Mouse (Mus musculus) limb, embryonic 14.5 days (tissue): ENCODE data around the gene Tapbpl. TPM values are rescaled to one million over a fixed set of nuclear protein-coding genes. Genes with fewer than 3 reads are reported as not detected.

Experiments used
- ATAC-seq: fragments of 200-750 bp; cut with Nextera tagmentation; 2 replicates; pipeline ENCODE4 v1.8.0; 2017; ENCODE audit warnings: low read depth, moderate number of reproducible peaks, moderate TSS enrichment; ENCODE audit not compliant: low FRiP score
- DNase-seq: peaks from one replicate; pipeline ENCODE4 v3.0.0-alpha.2; 2015; ENCODE audit warnings: low spot score
- H3K27ac ChIP-seq: fragments of 300-500 bp; sonication (generic); replicated peaks from 2 replicates; pipeline ENCODE4 v1.5.1; 2014; ENCODE audit warnings: low read depth, mild to moderate bottlenecking, low read length, moderate library complexity, mixed read lengths
- H3K27me3 ChIP-seq: fragments of 300-500 bp; sonication (generic); 2 replicates; pipeline ENCODE4 v1.6.1; 2014; ENCODE audit warnings: low read length, mixed read lengths; ENCODE audit not compliant: control insufficient read depth, insufficient read depth
- H3K36me3 ChIP-seq: fragments of 300-500 bp; sonication (generic); 2 replicates; pipeline ENCODE4 v1.6.1; 2014; ENCODE audit warnings: mild to moderate bottlenecking, low read length, moderate library complexity, mixed read lengths; ENCODE audit not compliant: control insufficient read depth, insufficient read depth
- H3K4me1 ChIP-seq: fragments of 300-500 bp; sonication (generic); 2 replicates; pipeline ENCODE4 v1.6.1; 2014; ENCODE audit warnings: antibody characterized with exemption, low read length, mixed read lengths; ENCODE audit not compliant: control insufficient read depth, insufficient read depth
- H3K4me2 ChIP-seq: fragments of 300-500 bp; sonication (generic); replicated peaks from 2 replicates; pipeline ENCODE4 v1.6.1; 2014; ENCODE audit warnings: low read depth, mild to moderate bottlenecking, low read length, moderate library complexity; ENCODE audit not compliant: severe bottlenecking
- H3K4me3 ChIP-seq: fragments of 300-500 bp; sonication (generic); replicated peaks from 2 replicates; pipeline ENCODE4 v1.5.1; 2014; ENCODE audit warnings: low read length
- H3K9ac ChIP-seq: fragments of 300-500 bp; sonication (generic); 2 replicates; pipeline ENCODE4 v1.6.1; 2014; ENCODE audit warnings: mild to moderate bottlenecking, low read depth, low read length, moderate library complexity; ENCODE audit not compliant: severe bottlenecking
- H3K9me3 ChIP-seq: fragments of 300-500 bp; sonication (generic); 2 replicates; pipeline ENCODE4 v1.6.1; 2016; ENCODE audit warnings: low read length; ENCODE audit not compliant: control insufficient read depth
- POLR2A ChIP-seq: fragments of 200-500 bp; IDR thresholded peaks from 2 replicates; pipeline ENCODE4 v1.8.0; 2012; ENCODE audit warnings: inconsistent platforms, mild to moderate bottlenecking, moderate library complexity, borderline replicate concordance; ENCODE audit not compliant: insufficient read depth, insufficient read length; ENCODE audit errors: extremely low read depth
- WGBS: fragments of 180-500 bp; shearing (Covaris S2); extraction: QIAGEN DNeasy Blood & Tissue Kit; methylation state at CpG from one replicate; pipeline ENCODE4 v1.1.7; 2014; 5-methylcytosine and 5-hydroxymethylcytosine counted together
- polyA plus RNA-seq, 2 experiments: library from polyadenylated mRNA; depleted of rRNA in 1 of 2; stranded (reverse) in 1 of 2; unstranded in 1 of 2; fragments of >200 nt; fragmentation: Nextera tagmentation in 1 of 2; extraction: Ambion mirVana in 1 of 2; gene quantifications; 2 replicates each; pipeline versions ENCODE4 v1.2.1 to v1.2.3; 2012 to 2014

Tapbpl gene
- polyA plus RNA-seq, 2 experiments: 2.8 to 3.4 TPM

DNA sequence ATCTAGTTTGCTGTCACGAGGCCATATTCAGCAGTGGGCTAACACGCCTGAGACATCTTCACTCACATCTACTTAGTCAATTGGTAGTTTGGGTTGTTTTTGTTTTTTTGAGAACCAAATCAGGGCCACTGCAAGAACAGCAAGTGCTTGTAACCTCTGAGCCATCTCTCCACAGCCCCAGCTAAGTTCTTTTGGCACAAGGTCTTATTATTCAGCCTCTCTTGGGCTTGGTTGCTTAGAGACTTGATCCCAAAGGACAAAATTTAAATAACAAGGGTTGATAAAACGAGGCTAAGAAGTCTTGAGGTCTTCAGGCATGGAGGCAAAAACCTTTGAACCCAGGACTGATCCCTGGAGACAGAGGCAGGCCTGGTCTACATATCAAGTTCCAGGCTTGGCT, 35.4 kb downstream of the Tapbpl start:
- Histone ChIP-seq H3K4me2 (no peak overlapping the region), H3K36me3 (peaks cover 27% of the 10 kb centered on the region), H3K4me1 (peaks cover 8% of the 10 kb centered on the region), H3K9ac (no peak overlapping the region), H3K27ac (no peak overlapping the region), H3K9me3 (no peaks in the 10 kb centered on the region), H3K27me3 (no peaks in the 10 kb centered on the region), H3K4me3 (no peak overlapping the region)
- DNase-seq (no peak), ATAC-seq (no peak)
- 58% methylated on average over 3 of the region's 3 CpGs for WGBS
- no peak for TF ChIP-seq POLR2A

DNA sequence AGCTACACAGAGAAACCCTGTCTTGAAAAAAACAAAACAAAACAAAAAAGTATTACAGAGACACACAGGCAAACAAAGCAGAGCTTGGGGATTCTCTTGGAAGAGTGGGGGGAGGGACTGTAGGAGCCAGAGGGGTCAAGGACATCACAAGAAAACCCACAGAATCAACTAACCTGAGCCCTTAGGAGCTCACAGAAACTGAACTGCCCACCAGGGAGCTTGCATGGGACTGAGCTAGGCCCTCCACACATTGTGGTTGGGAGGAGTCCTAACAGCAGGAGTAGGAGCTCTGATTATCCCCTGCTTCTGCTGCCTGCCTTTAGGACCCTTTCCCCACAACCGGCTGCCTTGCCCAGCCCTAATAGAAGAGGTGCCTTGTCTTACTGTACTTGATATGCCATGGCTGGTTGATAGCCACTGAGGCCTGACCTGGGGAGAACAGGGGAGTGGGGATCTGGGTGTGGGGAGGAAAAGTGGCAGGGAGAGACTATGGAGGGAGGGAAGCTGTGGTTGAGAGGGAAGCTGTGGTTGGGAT, 36.1 kb downstream of the Tapbpl start:
- peaks cover 8% of the 10 kb centered on the region for H3K4me1 ChIP-seq
- no peaks in the 10 kb centered on the region for H3K9me3 ChIP-seq
- ATAC-seq (no peak), DNase-seq (no peak)
- no peak overlapping the region for H3K27ac ChIP-seq
- H3K9ac ChIP-seq: no peak overlapping the region
- peaks cover 27% of the 10 kb centered on the region for H3K36me3 ChIP-seq
- H3K4me2 ChIP-seq: no peak overlapping the region
- no peak overlapping the region for H3K4me3 ChIP-seq
- TF ChIP-seq POLR2A: no peak
- WGBS: 39% methylated on average over 1 of the region's 1 CpGs
- no peaks in the 10 kb centered on the region for H3K27me3 ChIP-seq

DNA sequence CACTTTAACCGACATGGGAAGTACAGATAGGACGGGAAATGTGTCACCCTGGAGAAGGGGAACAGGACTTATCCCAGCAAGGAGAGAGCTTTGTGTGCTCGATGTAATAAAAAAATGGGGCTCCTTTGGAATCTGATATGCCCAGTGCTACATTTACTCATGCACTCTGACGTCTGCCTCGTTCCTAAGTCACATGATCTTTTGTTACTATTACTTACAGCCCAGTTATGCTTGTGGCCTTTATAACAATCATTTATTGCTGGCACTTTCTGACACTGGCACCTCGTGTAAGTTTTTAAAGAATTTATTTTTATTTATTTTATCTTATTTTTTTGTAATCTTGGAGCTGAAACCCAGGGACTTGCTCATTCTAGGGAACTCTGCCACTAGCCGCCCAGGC, 38.3 kb downstream of the Tapbpl start:
- Histone ChIP-seq H3K9me3 (no peaks in the 10 kb centered on the region), H3K4me2 (no peak overlapping the region), H3K27ac (no peak overlapping the region), H3K4me3 (no peak overlapping the region), H3K27me3 (no peaks in the 10 kb centered on the region), H3K36me3 (peaks cover 41% of the 10 kb centered on the region), H3K4me1 (peaks cover 8% of the 10 kb centered on the region), H3K9ac (no peak overlapping the region)
- DNase-seq (no peak), ATAC-seq (no peak)
- WGBS: 71% methylated on average over 7 of the region's 7 CpGs
- TF ChIP-seq POLR2A: no peak

DNA sequence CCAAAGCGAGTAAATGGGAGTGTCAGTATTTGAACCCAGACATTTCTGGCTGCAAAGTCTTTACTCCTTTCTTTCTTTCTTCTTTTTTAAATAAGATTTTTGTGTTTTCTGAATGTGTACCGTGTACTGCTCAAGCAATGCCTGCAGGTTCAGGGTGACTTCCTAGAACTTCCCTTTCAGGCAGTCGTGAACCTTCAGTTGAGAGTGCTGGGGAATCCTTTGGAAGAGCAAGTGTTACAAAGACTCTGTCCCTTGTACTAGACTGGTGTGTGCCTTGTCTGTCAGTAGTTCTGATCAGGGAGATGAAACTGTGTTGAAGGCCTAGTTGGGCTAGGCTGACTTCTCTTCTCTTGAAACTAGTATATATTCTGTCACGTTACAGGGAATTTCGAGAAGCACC, 38.8 kb downstream of the Tapbpl start:
- Histone ChIP-seq H3K4me3 (peak overlapping the region; percentile 61), H3K9me3 (no peaks in the 10 kb centered on the region), H3K27ac (no peak overlapping the region), H3K4me1 (peaks cover 8% of the 10 kb centered on the region), H3K4me2 (peak overlapping the region; percentile 65), H3K36me3 (peaks cover 46% of the 10 kb centered on the region), H3K27me3 (no peaks in the 10 kb centered on the region), H3K9ac (peak overlapping the region; percentile 70)
- ATAC-seq (no peak), DNase-seq (no peak)
- 43% methylated on average over 5 of the region's 5 CpGs for WGBS
- no peak for TF ChIP-seq POLR2A

DNA sequence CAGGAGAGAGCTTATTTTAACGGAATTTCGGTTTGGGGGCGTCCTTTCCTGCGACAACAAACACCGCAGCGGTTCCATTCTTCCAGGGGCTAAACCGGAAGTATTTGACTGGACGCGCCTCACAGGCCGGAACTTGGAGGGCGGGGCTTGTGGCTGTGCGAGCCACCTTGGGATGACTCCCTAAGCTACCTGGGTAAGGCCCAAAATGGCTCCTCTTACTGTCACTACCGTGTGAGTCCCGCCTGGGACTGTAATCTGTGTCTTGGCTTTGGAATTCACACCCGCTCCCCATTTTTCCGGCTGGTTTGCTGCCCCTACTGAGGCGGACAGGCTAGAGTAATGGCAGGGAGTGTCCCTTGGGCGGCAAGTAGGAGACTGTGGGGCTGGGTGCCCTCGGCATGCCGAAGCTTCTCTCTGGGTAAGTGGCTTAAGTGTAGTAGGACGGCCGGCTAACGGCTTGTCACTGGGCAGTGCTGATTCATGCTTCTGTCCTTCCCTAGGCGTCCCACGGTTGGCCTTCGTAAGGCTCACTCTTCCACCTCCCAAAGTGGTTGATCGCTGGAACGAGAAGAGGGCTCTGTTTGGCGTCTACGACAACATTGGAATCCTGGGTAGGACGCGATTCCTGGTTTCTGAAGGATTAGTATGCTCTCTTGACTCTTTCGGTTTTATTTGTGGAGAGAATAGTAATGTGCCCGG, 39.5 kb downstream of the Tapbpl start:
- Histone ChIP-seq H3K4me2 (peak overlapping the region; percentile 65), H3K4me3 (peak overlapping the region; percentile 61), H3K4me1 (peaks cover 8% of the 10 kb centered on the region), H3K9ac (peak overlapping the region; percentile 70), H3K9me3 (no peaks in the 10 kb centered on the region), H3K27ac (peak overlapping the region; percentile 95), H3K36me3 (peaks cover 53% of the 10 kb centered on the region), H3K27me3 (no peaks in the 10 kb centered on the region)
- ATAC-seq (peak; percentile 92), DNase-seq (peak; percentile 94)
- 0 out of 2 replicates have a peak, but pooled peaks have one; percentile 19 for TF ChIP-seq POLR2A
- WGBS: under 1% methylated on average over 34 of the region's 34 CpGs
